Mouse (Mus musculus): Measurements from ENCODE around the gene Btbd9.

DNA sequence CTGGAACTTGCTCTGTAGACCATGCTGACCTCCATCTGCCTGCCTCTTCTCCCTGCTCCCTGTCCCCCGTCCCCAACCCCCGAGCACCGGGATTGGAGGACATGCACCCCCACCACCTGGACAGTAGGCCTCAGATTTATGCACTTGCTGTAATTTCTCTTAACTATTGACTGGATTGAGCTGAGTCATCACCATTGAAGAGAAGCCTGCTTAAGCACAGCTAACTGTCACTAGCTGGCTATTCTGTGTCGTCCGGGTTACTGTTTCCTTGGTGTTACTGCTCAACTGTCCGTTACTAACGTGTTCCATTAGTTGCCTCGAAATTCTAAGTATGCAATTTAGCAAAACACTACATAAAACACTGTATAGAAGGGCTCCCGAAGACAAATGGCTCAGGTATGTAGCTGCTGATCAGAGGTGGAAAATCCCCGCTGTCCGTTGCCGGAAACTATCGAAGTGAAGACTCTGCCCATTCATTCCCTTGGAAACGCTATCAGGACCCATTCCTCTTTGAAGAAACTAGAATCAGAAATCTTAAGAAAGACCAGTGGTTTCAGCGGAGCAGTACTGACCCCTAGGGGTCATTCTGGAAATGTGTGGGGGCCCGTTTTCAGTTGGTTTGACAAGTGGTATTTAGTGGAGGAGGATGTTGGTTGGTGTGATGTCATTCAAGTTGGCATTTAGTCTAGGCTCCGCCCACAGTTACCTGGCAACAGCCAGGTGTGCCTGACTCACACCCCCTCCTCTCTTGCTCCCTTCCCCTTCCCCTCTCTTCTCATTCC, 14.3 kb upstream of the Btbd9 start:
- no peak for TF ChIP-seq POLR2A (IDR thresholded peaks at IDR 0.05; ENCODE audit: insufficient read length, low read depth)
- TF ChIP-seq POLR2AphosphoS2 (IDR thresholded peaks at IDR 0.05; ENCODE audit: insufficient read length, low read depth), result peak; percentile 41
- TF ChIP-seq USF1 (IDR thresholded peaks at IDR 0.05; ENCODE audit: low read depth), result no peak
- no peak for TF ChIP-seq TCF12 (IDR thresholded peaks at IDR 0.05; ENCODE audit: insufficient read depth, poor library complexity, severe bottlenecking)
- no peak for TF ChIP-seq MYOG (IDR thresholded peaks at IDR 0.05; ENCODE audit: control insufficient read depth in 1 of 3, insufficient read depth in 1 of 3, insufficient read length in 2 of 3, low read depth in 2 of 3)
- no peak for TF ChIP-seq MYOD1 (IDR thresholded peaks at IDR 0.05; ENCODE audit: control insufficient read depth in 1 of 3, insufficient read length in 2 of 3, low read depth in 2 of 3)
- TF ChIP-seq MAX (IDR thresholded peaks at IDR 0.05; ENCODE audit: low read depth), result no peak
- no peak for TF ChIP-seq E2F4 (IDR thresholded peaks at IDR 0.05; ENCODE audit: insufficient read depth)
